Mouse (Mus musculus) ES-E14 (cell line): ENCODE data around the gene Clybl.

Experiments
- CHD2 ChIP-seq: IDR thresholded peaks from 2 replicates; pipeline ENCODE4 v1.6.1; 2014; ENCODE audit warnings: mild to moderate bottlenecking, low read depth, low read length, inconsistent platforms
- HCFC1 ChIP-seq: IDR thresholded peaks from 2 replicates; pipeline ENCODE4 v1.6.1; 2012; ENCODE audit warnings: low read length, inconsistent platforms, borderline replicate concordance; ENCODE audit not compliant: insufficient read depth
- MAFK ChIP-seq: IDR thresholded peaks from 2 replicates; pipeline ENCODE4 v1.6.1; 2014; ENCODE audit warnings: mild to moderate bottlenecking, low read depth, low read length, inconsistent platforms; ENCODE audit not compliant: insufficient read depth
- ZC3H11A ChIP-seq: IDR thresholded peaks from 2 replicates; pipeline ENCODE4 v1.6.1; 2012; ENCODE audit warnings: low read depth, mild to moderate bottlenecking, inconsistent platforms, low read length, borderline replicate concordance
- ZNF384 ChIP-seq: IDR thresholded peaks from 2 replicates; pipeline ENCODE4 v1.6.1; 2012; ENCODE audit warnings: low read depth, low read length, inconsistent platforms

GRCm38 (mm10) chr14:122399906-122400305 lies 218.4 kb downstream of the Clybl start:
- TF ChIP-seq MAFK (no peak), ZC3H11A (no peak), ZNF384 (no peak), HCFC1 (no peak), CHD2 (no peak)
